Mouse (Mus musculus) adrenal gland, adult 8-10 months (tissue): Measurements from ENCODE around the gene Pcgf3. TPM values are rescaled to one million over a fixed set of nuclear protein-coding genes. Genes with fewer than 3 reads are reported as not detected.

ENCODE experiments used
- DNase-seq: peaks from one replicate; pipeline ENCODE4 v3.0.0; 2022
- total RNA-seq, 4 experiments: library from RNA; stranded (reverse); gene quantifications; 2 replicates each; pipeline ENCODE4 v1.2.4; 2022

The Pcgf3 gene
- total RNA-seq: 10 to 100 TPM; 35.9 to 45.2 (median 40.5) TPM

DNA sequence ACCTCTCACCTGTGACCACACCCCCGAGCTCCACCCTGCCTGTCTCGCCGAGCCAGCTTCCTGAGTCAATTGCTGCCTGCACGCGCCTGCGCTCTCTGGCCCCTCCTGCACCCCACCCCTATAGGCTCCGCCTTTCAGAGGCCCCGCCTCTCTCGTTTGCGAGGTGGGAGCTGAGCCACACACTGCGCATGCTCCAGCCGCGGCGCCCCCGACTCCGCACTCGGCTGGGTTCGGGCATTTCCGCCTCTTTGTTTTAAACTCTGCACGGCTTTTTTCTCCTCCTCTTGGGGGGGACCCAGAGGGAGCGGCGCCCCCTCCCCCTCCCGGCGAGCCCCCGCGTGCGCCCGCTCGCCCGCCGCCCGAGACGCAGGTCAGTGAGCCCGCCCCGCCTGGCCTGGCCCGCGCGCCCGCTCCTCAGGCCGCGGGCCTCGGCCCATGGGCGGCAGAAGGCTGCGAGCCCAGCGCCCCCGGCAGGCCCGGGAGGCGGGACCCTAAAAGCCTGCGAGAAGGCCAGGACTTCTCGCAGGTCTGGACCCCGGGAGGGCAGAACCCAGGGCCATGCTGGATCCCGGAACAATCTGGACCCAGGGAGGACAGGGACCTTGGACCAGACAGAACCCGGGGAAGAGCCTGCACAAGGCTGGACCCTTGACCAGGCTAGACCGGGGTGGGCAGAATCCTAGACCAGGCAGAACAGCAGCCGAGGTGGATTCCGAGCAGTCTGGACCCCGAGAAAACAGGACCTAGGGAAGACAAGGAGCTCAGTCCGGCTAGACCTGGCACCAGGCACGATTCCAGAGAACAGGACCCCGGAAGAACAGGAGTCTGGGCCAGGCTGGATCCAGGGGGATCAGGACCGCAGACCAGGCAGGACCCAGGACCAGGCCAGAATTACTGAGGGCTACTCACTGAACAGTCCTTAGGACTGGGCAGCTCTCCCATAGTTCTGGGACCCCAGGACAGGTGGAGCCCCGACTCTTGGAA lies at the start of gene Pcgf3:
TSS of gene Pcgf3 (plus strand) at position 151 of the 984 bp plus-strand sequence.
- peak; percentile 96 for DNase-seq

GRCm38 (mm10) chr5:108414711-108415110 lies 46.3 kb upstream of the Pcgf3 start:
- no peak for DNase-seq

DNA sequence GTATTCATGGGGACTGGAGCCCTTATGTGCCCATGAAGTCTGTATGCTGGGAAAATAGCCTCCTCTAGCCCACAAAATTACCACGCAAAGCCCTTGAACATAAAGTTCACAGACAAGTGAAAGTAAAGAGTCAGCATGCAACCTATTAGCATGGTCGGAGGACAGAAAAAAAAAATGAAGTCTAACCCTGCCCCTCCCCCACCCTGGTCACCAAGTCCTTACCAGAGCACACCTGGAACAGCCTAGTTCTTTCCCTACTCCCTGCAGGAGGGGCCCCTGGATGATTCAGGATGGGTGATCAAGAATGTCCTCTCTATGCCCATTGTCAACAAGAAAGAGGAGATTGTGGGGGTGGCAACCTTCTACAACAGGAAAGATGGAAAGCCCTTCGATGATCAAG lies 38.3 kb upstream of the Pcgf3 start:
- no peak for DNase-seq

DNA sequence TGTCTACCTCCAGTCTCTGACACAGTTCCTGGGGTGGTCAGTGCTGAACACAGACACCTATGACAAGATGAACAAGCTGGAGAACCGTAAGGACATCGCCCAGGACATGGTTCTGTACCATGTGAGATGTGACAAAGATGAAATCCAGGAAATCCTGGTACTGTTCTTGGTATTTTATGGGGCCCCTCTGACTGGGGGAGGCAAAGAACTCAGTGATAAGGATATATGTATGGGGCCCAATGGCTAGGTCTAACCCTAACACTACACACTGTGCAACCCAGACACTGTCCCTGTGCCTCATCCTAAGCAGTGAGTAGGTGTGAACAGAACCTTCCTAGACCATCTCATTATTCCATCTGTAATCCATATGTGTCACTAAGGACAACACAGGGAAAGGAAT lies 37.6 kb upstream of the Pcgf3 start:
- no peak for DNase-seq

DNA sequence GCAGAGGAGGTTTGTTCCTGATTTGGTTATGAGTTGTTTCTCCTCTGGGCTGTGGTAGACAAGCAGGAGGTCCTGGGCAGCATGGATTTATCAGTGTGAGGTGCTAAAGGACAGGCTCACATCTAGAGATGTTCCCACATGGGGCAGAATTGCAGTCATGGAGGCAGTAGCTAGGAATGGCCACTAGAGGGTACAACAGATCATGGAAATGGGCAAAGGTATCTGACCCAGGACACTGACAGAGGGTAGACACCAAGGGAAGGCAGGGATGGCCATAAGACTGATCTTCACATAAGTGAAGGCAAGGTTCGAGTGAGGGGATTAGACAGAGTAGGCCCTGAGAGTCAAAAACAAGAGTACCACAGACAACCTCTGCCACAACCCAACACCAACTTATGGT lies 33.8 kb upstream of the Pcgf3 start:
- peak; percentile 37 for DNase-seq

DNA sequence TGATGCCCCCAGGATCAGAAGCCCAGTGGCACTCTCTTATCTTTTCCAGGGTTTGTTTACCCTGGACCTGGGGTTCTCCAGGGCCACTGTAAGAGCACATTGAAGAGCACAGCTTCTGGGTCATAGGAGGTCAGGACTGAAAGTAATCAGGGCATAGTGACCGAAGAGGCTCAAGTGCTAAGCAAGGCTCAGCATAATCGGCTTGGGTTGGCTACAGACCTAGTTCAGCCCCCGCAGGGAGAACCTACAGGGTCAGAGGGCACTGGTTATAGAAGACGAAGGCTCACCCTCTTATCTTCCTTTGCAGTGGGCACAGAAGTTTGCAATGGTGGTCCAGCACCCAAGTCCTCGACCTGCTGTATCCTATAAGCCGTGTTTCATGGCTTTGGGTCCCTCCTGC lies 29.8 kb upstream of the Pcgf3 start:
- no peak for DNase-seq

- DNase-seq: peak; percentile 92
Observed at GRCm38 (mm10) chr5:108433804-108434587, 27.0 kb upstream of the Pcgf3 start, which contains the start of gene Atp5k. Gene Atp5k (minus strand): TSS chr5:108434448.

GRCm38 (mm10) chr5:108436101-108436500 lies 24.9 kb upstream of the Pcgf3 start:
- DNase-seq: no peak

DNA sequence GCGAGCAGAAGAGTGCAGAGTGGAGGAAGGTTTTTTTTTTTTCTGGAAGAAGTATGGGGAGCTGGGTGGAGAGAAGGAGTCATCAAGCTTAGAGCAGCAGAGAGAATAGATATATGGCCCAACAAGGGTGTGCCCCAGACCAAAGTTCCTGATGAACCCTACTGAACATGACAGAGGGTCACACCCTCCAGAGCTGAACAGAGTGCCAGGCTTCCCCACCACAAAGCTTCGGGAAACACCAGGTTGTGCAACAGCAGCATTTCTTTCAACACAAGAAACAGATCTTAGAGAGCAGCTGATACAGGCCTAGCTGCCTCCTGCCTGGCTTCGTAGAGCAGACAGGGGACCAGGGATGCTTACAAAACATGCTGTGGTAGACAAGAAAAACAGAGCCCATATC lies 14.1 kb upstream of the Pcgf3 start:
- DNase-seq: no peak

DNA sequence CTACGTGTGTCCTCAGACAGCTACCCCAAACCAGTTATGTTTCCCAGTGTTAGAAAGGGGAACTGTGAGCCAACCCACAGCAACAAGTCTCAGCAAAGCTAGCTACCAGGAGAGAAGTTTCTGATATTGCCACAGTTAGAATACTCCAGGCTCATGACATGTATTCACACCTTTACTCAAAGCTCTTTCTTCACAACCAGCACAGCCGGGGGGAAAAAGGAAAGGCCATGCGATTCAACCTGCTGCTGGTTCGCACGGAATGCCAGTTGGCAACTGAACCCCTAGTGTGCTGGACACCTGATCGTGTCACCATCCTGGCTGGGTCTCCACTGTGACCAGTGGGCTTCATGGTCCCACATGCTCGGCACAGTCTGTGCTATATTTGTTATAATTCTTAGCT lies 13.2 kb upstream of the Pcgf3 start:
- no peak for DNase-seq

DNA sequence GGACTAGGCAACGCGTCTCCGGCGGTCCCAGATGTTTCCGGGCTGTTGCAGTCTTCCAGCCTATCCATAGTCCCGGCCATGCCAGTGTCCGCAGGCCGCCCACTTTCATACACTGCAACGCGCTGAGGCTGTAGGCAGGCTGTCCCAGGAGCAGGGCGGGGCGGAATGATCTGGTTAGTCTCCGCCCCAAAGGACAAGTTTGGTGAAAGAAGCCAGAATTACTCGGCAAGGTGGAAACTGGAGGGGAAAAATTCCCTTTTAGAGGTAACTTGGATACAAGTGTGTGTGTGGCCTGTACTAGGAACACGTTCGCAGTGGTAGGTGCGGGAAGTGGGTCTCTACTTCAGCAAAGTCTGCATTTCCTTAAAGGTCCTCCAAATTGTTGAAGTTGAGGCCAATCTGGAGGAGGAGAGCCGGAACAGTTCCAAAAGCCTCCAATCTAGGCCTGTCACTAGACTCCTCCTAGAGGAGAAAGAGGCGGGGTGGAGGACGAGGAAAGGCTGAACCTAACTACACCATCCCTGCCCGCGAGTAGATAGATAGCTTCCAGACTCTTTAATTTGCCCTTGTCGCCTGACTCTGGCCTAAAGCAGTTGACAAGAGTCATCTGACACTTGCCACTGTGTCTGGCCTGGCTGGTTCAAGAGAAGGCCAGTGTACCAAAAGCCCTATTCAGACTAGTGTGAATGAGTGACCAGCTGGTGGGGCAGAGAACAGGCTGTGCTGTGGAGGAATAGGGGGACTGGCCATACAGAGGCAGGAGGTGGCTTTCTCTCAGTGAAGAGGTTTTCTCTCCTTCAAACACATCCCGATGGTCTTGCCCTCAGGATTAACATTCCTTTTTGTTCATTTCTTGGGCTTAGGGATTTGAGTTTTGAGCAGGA lies 12.0 kb upstream of the Pcgf3 start, which contains the start of gene Mfsd7a:
TSS of gene Mfsd7a (minus strand) at position 107 of the 884 bp plus-strand sequence.
- DNase-seq: peak; percentile 74

DNA sequence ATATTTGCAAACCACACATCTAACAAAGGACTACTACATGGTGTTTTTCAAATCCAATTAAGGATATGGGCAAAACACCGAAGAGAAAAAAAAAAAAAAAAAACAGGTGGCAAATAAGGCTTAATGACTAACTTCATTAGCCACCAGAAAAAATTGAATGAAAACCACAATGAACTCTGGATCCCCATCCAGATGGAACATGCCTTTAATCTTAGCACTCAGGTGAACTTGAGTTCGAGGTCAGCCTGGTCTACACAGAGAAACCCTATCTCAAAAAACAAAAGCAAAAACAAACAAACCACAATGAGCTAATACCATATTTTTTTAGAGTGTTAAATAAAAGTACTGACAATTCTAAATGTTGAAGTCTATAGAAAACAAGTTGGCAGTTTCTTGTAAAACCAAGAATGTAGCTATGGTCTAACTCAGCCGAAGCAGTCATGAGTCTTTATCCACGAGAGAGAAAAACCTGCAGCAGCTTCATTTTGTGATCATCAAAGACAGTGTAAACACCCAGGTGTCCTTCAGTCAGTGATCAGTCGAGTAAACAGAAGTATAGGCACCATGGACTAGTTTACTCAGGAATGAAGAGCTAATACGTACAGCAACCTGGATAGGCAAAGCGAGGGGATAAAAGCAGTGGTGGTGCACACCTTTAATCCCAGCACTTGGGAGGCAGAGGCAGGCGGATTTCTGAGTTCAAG lies 10.0 kb upstream of the Pcgf3 start:
- DNase-seq: no peak

- no peak for DNase-seq
Observed at GRCm38 (mm10) chr5:108451611-108452010, 9.4 kb upstream of the Pcgf3 start.

DNA sequence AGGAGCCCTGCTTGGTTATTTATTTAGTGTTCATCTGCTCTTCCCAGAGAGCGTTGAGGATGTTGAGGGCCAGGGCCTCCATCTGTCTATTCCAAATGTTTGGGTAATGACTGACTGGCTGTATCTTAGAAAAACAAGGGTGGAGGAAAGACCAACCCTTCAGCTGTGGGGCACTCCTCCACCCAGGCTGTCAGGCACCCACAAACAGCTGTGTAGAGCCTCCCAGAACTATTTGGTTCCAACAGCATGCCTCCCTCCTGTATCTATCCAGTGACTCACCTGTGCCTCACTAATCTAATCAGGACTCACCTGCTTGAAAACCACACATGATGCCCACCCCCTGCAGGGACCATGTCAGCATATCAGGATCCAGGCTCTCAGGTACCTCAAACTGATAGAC lies 8.6 kb upstream of the Pcgf3 start:
- no peak for DNase-seq

GRCm38 (mm10) chr5:108454094-108454493 lies 6.9 kb upstream of the Pcgf3 start:
- DNase-seq: no peak

DNA sequence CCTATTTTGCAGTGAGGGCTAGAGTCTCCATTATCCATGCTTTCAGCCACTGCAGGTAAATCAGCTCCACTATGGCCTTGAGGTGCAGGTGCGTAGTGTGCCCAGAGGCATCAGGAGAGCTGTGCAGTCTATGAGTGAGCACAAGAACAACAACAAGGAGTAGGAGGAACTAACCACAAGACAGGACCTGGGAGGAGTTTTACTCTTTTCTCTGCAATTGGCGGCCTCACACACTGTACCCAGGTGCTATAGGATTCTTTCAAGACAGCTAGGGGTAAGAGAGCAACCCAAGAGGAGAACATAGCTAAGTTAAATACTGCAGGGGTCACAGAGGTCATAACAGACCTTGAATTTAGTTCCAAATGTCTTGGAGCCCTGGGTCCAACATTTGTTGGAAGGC lies 2.3 kb upstream of the Pcgf3 start:
- no peak for DNase-seq

DNA sequence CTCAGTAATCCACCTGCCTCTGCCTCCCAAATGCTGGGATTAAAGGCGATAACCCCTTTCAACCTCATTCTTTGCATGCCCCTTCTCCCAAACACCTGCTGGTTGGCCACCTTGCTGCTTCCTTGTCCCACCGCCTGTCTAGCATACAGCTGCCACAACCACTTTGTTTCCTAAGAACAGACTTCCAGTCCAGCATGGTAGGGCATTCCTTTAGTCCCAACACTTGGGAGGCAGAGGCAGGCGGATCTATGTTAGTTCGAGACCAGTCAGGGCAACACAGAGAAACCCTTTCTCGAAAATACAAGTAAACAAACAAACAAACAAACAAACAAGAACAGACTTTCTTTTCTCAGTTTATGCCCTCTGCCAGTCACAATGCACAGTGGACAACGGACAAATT lies 571 bp upstream of the Pcgf3 start:
- DNase-seq: no peak

- no peak for DNase-seq
Observed at GRCm38 (mm10) chr5:108462446-108462845, 1.4 kb downstream of the Pcgf3 start.

DNA sequence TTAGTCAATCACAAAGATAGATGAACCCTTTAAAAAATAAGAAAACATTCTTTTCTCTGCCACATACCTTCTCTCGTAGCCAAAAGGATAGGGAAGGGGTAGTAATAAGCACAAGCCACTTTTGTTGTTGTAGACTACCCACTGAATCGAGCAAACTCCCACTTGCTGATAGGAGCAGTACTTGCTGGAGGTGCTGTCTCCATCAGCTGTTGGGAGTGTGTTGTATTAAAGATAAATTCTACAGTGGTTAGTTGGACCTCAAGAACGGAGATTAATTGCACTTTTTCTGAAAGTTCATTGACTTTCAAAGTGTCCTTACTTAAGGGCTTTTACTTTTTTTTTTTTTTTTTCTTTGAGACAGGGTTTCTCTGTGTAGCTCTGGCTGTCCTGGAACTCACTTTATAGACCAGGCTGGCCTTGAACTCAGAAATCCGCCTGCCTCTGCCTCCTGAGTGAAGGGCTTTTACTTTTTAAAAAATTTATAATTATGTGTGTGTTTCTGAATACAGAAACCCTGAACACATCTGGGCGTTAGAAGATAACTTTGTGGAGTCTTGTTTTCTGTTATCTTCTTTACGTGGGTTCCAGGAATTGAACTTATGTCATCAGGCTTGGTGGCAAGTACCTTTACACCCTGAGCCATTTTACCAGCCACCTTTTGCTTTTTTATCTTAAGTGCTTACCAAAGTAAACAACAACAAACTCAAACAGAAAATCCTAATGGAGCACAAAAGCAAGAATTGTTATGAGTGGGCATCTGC lies 4.3 kb downstream of the Pcgf3 start:
- DNase-seq: no peak

DNA sequence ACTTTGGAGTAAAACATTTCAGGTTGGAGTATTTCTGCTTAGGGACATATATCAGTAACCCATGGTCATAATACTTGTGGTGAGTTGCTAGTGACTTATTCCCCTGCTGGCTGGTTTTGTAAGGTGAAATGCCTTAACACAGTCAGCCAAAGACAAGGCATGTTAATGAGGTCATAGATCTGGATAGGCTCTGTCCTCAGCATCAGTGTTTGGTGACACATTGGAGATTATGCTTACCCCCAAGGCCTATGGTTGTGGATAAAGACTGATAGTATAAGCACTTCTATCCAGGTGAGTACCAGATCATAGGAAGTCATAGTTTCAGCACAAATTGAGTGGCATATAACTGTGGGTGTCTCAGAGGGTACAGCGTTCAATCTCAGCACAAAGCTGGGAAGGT lies 5.6 kb downstream of the Pcgf3 start:
- DNase-seq: no peak

- DNase-seq: no peak
Observed at GRCm38 (mm10) chr5:108469617-108470016, 8.6 kb downstream of the Pcgf3 start.
